Mouse (Mus musculus) liver, postnatal 0 days (tissue): ENCODE measurements around the gene Mnx1. TPM values are rescaled to one million over a fixed set of nuclear protein-coding genes. Genes with fewer than 3 reads are reported as not detected.

Source experiments
- ATAC-seq: fragments of 200-750 bp; cut with Nextera tagmentation; 2 replicates; pipeline ENCODE4 v1.8.0; 2017; ENCODE audit warnings: mild to moderate bottlenecking, moderate library complexity
- DNase-seq: peaks from one replicate; pipeline ENCODE4 v3.0.0-alpha.2; 2016
- H3K27ac ChIP-seq: fragments of 300-500 bp; sonication (generic); 2 replicates; pipeline ENCODE4 v1.5.1; 2014; ENCODE audit warnings: antibody characterized with exemption, moderate library complexity, mild to moderate bottlenecking, low read depth
- H3K27me3 ChIP-seq: fragments of 300-500 bp; sonication (generic); 2 replicates; pipeline ENCODE4 v1.6.1; 2014; ENCODE audit warnings: low read length, control low read depth, mixed read lengths; ENCODE audit not compliant: insufficient read depth
- H3K36me3 ChIP-seq: fragments of 300-500 bp; sonication (generic); replicated peaks from 2 replicates; pipeline ENCODE4 v1.6.1; 2014; ENCODE audit warnings: mild to moderate bottlenecking, control low read depth, low read length, moderate library complexity, mixed read lengths; ENCODE audit not compliant: insufficient read depth
- H3K4me1 ChIP-seq: fragments of 300-500 bp; sonication (generic); 2 replicates; pipeline ENCODE4 v1.6.1; 2014; ENCODE audit warnings: antibody characterized with exemption, mild to moderate bottlenecking, control low read depth; ENCODE audit not compliant: insufficient read depth
- H3K4me2 ChIP-seq: fragments of 300-500 bp; sonication (generic); 2 replicates; pipeline ENCODE4 v1.6.1; 2014; ENCODE audit warnings: low read depth, mild to moderate bottlenecking, low read length, moderate library complexity, mixed read lengths
- H3K4me3 ChIP-seq: fragments of 300-500 bp; sonication (generic); 2 replicates; pipeline ENCODE4 v1.5.1; 2014; ENCODE audit warnings: low read depth, low read length
- H3K9ac ChIP-seq: fragments of 300-500 bp; sonication (generic); replicated peaks from 2 replicates; pipeline ENCODE4 v1.6.1; 2014; ENCODE audit warnings: mild to moderate bottlenecking, moderate library complexity
- H3K9me3 ChIP-seq: fragments of 300-500 bp; sonication (generic); 2 replicates; pipeline ENCODE4 v1.6.1; 2016; ENCODE audit warnings: mild to moderate bottlenecking, control low read depth, low read length, mixed read lengths
- CTCF ChIP-seq: sonication (generic); IDR thresholded peaks from 2 replicates; pipeline ENCODE4 v1.5.1; 2016; ENCODE audit warnings: antibody characterized with exemption, low read depth
- EP300 ChIP-seq: IDR thresholded peaks from 2 replicates; pipeline ENCODE4 v1.6.1; 2016; ENCODE audit warnings: antibody characterized with exemption, low read depth, mild to moderate bottlenecking
- WGBS: fragments of 180-500 bp; shearing (Covaris S2); extraction: QIAGEN DNeasy Blood & Tissue Kit; methylation state at CpG from one replicate; pipeline ENCODE4 v1.1.7; 2014; ENCODE audit not compliant: insufficient replicate concordance; 5-methylcytosine and 5-hydroxymethylcytosine counted together
- polyA plus RNA-seq: library from polyadenylated mRNA; unstranded; fragments of >200 nt; fragmentation: Nextera tagmentation; extraction: Ambion mirVana; gene quantifications from 2 replicates; pipeline ENCODE4 v1.2.1, GENCODE M21; 2015

Gene Mnx1
- polyA plus RNA-seq, 1 experiment from 2014 or later: not detected

DNA sequence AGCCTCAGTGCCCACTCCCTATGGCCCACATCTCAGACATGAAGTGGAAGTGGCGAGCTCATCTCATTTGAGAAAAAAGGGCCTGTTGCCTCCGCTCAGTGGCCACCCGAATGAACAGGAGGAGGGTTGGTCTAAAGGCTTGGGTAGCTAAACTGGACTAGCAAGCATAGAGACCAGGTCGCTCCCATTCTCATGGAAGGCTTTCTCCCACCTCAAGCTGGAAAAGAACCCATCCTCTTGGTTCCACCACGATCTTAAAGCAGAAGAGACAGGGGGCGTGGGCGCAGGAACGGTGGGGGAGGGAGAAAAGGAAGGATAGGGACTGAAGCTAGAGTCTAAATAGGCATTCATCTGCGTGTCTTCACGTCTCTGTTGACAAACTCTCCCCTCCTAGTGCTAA lies 3.2 kb downstream of the Mnx1 start:
- Histone ChIP-seq H3K9ac (no peak overlapping the region), H3K4me3 (no peak overlapping the region), H3K9me3 (no peaks in the 10 kb centered on the region), H3K4me1 (peaks cover 3% of the 10 kb centered on the region; the same call in 1 of the 2 replicates), H3K27me3 (peaks cover 100% of the 10 kb centered on the region), H3K4me2 (no peak overlapping the region), H3K27ac (no peak overlapping the region), H3K36me3 (no peaks in the 10 kb centered on the region)
- DNase-seq (no peak), ATAC-seq (no peak)
- TF ChIP-seq CTCF (no peak), EP300 (no peak)
- WGBS: 6% methylated on average over 10 of the region's 10 CpGs

DNA sequence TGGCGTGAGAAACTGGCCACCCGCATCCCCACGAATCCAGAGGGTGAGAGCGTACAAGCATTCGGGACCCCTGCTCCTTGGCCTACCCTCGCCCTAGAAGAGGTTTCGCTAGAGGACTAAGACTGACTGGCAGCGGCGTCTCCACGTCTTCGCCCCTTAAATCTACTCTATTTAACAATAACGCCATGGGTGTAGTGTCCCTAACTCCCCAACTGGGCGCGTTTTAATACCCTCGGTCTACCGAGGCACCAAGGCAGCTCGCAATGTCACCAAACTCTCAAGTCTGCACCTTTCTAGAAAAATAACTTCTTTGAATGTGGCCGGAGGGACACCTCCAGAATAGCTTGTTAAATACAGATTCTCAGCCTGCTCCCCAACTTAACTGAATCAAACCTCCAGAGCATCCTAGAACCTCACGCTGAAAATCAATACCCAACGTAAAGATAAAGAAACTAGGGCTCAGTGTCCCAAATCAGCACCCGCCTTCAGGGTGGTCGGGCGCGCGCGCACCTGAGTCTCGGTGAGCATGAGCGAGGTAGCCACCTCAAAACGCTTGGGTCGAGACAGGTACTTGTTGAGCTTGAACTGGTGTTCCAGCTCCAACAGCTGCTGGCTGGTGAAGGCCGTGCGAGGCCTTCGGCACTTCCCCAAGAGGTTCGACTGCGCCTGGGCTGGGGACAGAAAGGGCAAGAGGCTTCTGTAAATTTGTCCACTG lies 3.9 kb downstream of the Mnx1 start:
- peaks cover 3% of the 10 kb centered on the region; the same call in 1 of the 2 replicates for H3K4me1 ChIP-seq
- H3K4me3 ChIP-seq: no peak overlapping the region
- 5% methylated on average over 35 of the region's 35 CpGs for WGBS
- ATAC-seq (no peak), DNase-seq (no peak)
- H3K36me3 ChIP-seq: no peaks in the 10 kb centered on the region
- H3K9ac ChIP-seq: no peak overlapping the region
- H3K4me2 ChIP-seq: no peak overlapping the region
- no peak overlapping the region for H3K27ac ChIP-seq
- no peaks in the 10 kb centered on the region for H3K9me3 ChIP-seq
- TF ChIP-seq CTCF (no peak), EP300 (no peak)
- H3K27me3 ChIP-seq: peaks cover 100% of the 10 kb centered on the region

DNA sequence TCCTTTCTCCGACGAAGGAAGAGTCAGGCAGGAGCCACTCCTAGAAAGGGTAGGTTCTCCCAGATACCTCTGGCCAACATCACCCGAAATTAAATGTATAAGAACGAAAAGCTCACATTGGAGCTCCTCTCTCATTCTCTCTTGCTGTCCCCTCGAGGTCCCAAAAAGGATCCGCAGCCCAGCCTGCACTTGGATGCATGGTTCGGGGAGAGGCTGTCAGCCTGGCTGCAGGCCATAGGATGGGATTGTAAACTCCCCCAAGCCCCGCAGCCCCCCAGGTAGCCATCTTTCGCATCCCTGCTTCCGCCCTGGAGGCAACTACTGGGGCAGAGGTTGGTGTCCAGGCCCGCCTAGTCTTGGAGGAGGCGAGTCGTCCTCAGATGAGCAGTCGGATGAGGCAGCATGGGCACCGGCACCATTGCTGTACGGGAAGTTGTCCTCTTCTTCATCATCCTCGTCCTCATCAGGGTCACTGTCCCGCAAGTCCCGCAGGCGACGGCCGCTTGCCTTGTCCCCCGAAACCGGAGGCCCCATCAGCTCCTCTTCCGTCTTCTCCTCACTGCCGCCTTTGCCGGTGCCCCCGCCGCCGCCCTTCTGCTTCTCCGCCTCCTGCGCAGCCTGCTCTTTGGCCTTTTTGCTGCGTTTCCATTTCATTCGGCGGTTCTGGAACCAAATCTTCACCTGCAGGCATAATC lies 4.6 kb downstream of the Mnx1 start:
- peaks cover 99% of the 10 kb centered on the region for H3K27me3 ChIP-seq
- no peak for TF ChIP-seq EP300
- no peak for TF ChIP-seq CTCF
- no peak overlapping the region for H3K27ac ChIP-seq
- H3K9ac ChIP-seq: no peak overlapping the region
- DNase-seq (no peak), ATAC-seq (no peak)
- no peaks in the 10 kb centered on the region for H3K36me3 ChIP-seq
- no peak overlapping the region for H3K4me2 ChIP-seq
- WGBS: 3% methylated on average over 35 of the region's 35 CpGs
- H3K9me3 ChIP-seq: no peaks in the 10 kb centered on the region
- H3K4me3 ChIP-seq: no peak overlapping the region
- H3K4me1 ChIP-seq: peaks cover 2% of the 10 kb centered on the region; the same call in 1 of the 2 replicates

DNA sequence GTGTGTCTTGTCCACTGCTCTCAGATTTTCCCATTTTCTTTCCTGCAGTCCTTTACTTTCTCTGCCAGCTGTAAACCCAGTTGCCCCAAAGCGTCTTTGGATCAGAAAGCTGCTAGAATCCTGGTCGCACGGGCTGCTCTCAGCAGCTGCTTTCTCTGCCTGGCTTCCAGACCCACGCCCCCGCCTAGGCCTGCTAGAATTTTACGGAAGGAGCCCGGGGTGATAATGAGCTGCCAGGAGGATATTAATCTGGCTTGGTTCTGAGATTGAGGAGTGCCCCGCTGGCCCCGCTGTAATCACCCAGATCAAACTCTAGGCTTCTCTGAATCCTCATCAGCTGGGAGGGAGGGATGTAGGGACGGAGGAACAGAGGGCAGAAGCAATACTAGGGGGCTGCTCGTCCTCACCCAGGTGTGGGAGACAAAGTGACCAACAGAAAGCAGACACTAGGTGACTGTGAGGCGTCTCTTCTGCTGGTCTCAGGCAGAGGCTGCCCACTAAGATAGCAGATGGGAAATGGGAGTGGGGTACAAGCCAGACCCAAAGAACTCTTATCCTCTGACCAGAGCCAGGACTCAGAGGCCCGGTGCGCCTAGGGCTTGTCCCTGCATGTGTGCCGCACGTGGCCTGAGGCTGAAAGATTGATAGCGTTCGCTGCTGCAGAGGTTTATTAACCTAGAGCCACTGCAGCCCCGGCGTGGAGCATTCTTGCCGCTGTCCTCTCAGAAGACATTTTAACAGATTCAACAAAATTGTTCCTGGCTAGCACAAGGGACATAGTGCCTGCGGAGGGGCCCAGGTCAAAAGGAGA lies 6.2 kb downstream of the Mnx1 start:
- Histone ChIP-seq H3K4me2 (no peak overlapping the region), H3K4me3 (no peak overlapping the region), H3K4me1 (peaks cover 7% of the 10 kb centered on the region; the same call in 1 of the 2 replicates), H3K9ac (no peak overlapping the region), H3K27me3 (peaks cover 98% of the 10 kb centered on the region), H3K9me3 (no peaks in the 10 kb centered on the region), H3K36me3 (no peaks in the 10 kb centered on the region), H3K27ac (no peak overlapping the region)
- DNase-seq (no peak), ATAC-seq (no peak)
- 2% methylated on average over 22 of the region's 22 CpGs for WGBS
- TF ChIP-seq EP300 (no peak), CTCF (no peak)

DNA sequence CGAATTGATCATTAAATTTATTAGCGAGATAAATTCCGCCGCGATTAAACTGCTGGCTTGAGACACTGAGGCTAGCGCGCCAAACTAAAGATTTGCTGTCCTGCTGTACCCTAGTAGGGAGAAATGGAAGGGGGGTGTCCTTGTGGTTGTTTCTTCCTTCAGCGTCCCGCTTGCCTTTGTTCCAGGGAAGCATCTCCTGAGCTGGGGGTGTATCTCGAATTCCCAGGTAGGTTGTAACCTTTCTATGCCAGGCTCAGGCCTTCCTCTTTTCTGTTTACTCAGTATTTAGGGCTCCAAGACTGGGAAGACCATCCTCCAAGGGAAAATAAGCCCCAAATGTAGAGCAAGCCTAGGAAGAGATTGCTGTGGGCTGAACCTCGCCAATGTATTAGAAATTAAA lies 6.9 kb downstream of the Mnx1 start:
- Histone ChIP-seq H3K9me3 (no peaks in the 10 kb centered on the region), H3K4me2 (no peak overlapping the region), H3K4me1 (peaks cover 7% of the 10 kb centered on the region; the same call in 1 of the 2 replicates), H3K9ac (no peak overlapping the region), H3K4me3 (no peak overlapping the region), H3K27me3 (peaks cover 98% of the 10 kb centered on the region), H3K36me3 (no peaks in the 10 kb centered on the region), H3K27ac (no peak overlapping the region)
- no peak for TF ChIP-seq EP300
- TF ChIP-seq CTCF: no peak
- ATAC-seq (no peak), DNase-seq (no peak)
- WGBS: 6% methylated on average over 11 of the region's 11 CpGs

DNA sequence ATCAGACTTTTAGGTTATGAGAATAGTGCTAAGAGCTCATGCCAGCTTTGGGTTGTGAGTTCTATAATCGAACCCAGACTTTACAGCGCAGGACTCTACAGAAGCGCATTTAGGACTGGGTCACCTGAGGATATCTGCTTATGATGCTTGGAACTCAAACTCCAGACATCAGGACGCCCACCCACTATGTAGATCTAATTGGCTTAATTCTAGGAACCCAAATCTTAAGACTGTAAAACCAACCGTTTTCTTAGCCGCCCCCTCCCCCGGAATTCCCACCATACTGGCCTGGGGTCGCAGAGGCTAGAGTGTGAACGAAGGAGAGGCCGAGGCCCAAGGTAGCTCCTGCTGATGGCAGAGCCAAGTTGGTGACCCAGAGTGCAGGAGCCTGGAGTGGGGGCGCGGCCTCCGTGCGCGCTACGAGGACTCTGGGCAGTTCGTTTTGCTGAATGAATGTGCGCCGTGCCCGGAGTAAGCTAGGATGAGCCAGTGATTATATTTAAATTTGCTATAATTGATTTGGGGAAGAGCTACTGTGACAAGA lies 7.3 kb downstream of the Mnx1 start:
- H3K4me3 ChIP-seq: no peak overlapping the region
- 6% methylated on average over 20 of the region's 20 CpGs for WGBS
- H3K27ac ChIP-seq: no peak overlapping the region
- DNase-seq (no peak), ATAC-seq (no peak)
- H3K9me3 ChIP-seq: no peaks in the 10 kb centered on the region
- no peak overlapping the region for H3K4me2 ChIP-seq
- H3K4me1 ChIP-seq: peaks cover 7% of the 10 kb centered on the region; the same call in 1 of the 2 replicates
- H3K27me3 ChIP-seq: peaks cover 97% of the 10 kb centered on the region
- H3K36me3 ChIP-seq: no peaks in the 10 kb centered on the region
- H3K9ac ChIP-seq: no peak overlapping the region
- TF ChIP-seq EP300: no peak
- TF ChIP-seq CTCF: no peak
